Mouse (Mus musculus) liver, embryonic 14.5 days (tissue): ENCODE measurements around the gene Cmah.

Source experiments
- CTCF ChIP-seq: IDR thresholded peaks from 2 replicates; pipeline ENCODE4 v1.5.1; 2016; ENCODE audit warnings: antibody characterized with exemption, low read depth, control low read depth
- EP300 ChIP-seq: IDR thresholded peaks from 2 replicates; pipeline ENCODE4 v1.6.1; 2016; ENCODE audit warnings: antibody characterized with exemption, low read depth

DNA sequence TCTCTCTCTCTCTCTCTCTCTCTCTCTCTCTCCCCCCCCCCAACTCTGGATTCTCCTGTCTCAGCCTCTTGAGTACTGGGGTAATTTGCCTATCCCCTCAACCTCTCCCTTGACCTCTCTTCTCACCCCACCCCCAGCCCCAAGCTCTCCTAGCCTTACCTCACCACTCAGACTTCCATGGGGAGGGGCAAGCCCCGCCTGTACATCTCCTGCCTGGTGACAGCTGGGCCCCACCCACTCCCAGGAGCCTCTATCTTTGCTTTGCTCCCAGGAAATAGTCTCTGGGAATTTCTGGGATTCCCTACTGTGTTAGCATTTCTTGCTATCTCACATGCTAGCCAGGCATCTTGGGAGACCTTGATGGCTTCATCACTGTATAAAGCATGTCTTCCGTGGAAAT lies 199.7 kb downstream of the Cmah start:
- TF ChIP-seq EP300 (no peak), CTCF (no peak)
